Mouse (Mus musculus): ENCODE data around the gene Ubl4b.

GRCm38 (mm10) chr3:107583893-107584292 lies 29.0 kb upstream of the Ubl4b start:
- TF ChIP-seq POLR2A (IDR thresholded peaks at IDR 0.05; ENCODE audit: insufficient read length, low read depth) (no peak), TCF12 (IDR thresholded peaks at IDR 0.05; ENCODE audit: insufficient read depth, poor library complexity, severe bottlenecking) (no peak), E2F4 (IDR thresholded peaks at IDR 0.05; ENCODE audit: insufficient read depth) (no peak), MAX (IDR thresholded peaks at IDR 0.05; ENCODE audit: low read depth) (no peak)

Measured in myocyte (in vitro differentiated cells).